Mouse (Mus musculus) C2C12 (cell line): ENCODE data around the gene Tsc2.

ENCODE experiments used
- CEBPB ChIP-seq: IDR thresholded peaks from one replicate; pipeline ENCODE4 v1.6.1; 2011; ENCODE audit warnings: low read depth, mild to moderate bottlenecking, control low read depth, moderate library complexity
- CTCF ChIP-seq: IDR thresholded peaks from one replicate; pipeline ENCODE4 v1.5.1; 2011; ENCODE audit not compliant: control insufficient read depth, insufficient read depth, insufficient read length
- MAX ChIP-seq: IDR thresholded peaks from one replicate; pipeline ENCODE4 v1.6.1; 2011; ENCODE audit warnings: mild to moderate bottlenecking, control low read depth
- MYOD1 ChIP-seq: IDR thresholded peaks from one replicate; pipeline ENCODE4 v1.6.1; 2011; ENCODE audit warnings: low read depth; ENCODE audit not compliant: control insufficient read depth, insufficient read length
- USF1 ChIP-seq: IDR thresholded peaks from one replicate; pipeline ENCODE4 v1.6.1; 2011; ENCODE audit warnings: low read depth, mild to moderate bottlenecking, control low read depth, moderate library complexity

- TF ChIP-seq USF1 (no peak), CEBPB (no peak), MYOD1 (no peak), CTCF (no peak), MAX (no peak)
These were observed 6.4 kb upstream of the Tsc2 start for GRCm38 (mm10) chr17:24638840-24639239.
